Mouse (Mus musculus): ENCODE measurements around the gene Mtnr1b. TPM values are rescaled to one million over a fixed set of nuclear protein-coding genes. Genes with fewer than 3 reads are reported as not detected.

Gene Mtnr1b
- polyA plus RNA-seq (2016; fragmentation: Nextera tagmentation; extraction: Ambion mirVana): not detected in 2 replicates

DNA sequence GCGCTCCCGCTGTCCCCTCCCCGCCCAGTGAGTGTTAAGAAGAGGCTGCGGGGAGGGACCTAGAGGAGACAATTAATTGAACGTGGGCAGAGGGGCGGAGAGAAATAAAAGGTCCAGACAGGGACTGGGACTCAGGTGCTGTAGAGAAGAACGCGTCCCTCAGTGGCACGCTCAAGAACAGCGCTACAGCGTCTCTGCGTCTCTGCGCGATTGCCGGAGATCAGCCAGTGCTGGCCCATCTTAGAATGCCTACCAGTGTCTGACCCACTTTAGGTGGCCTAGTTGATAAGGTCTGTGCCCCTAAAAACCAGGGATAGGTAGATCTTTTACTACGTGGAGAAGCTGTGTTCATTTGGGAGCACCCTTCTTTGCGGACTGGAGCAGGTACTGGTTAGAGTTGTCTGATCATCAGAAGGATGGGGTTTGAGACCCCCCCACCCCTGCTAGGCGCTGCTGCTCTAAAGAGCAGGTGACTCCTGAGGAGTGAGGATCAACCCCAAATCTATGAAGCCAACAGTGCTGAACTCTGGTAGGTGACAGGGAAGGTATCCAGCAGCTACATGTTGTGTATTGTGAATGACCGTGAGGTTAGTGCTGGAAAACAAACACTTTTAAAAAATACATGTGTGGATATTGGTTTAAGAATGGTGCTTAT is at the start of gene Mtnr1b:
Gene Mtnr1b, minus strand, starts transcription at position 51 of the 655 bp plus-strand sequence.
- Histone ChIP-seq H3K9ac (replicated peaks) (no peak within 1 kb of the TSS), H3K4me2 (no peak within 1 kb of the TSS), H3K27ac (no peak within 1 kb of the TSS), H3K4me3 (replicated peaks) (no peak within 1 kb of the TSS), H3K9me3 (no peaks in the 10 kb centered on the region), H3K27me3 (peaks cover 29% of the 10 kb centered on the region), H3K4me1 (replicated peaks) (no peaks in the 10 kb centered on the region), H3K36me3 (no peaks in the 10 kb centered on the region)
- ATAC-seq (ENCODE audit: insufficient number of reproducible peaks, insufficient read depth, low FRiP score, low TSS enrichment, low read depth): no peak
- 53% methylated on average over 19 of the region's 19 CpGs for WGBS

DNA sequence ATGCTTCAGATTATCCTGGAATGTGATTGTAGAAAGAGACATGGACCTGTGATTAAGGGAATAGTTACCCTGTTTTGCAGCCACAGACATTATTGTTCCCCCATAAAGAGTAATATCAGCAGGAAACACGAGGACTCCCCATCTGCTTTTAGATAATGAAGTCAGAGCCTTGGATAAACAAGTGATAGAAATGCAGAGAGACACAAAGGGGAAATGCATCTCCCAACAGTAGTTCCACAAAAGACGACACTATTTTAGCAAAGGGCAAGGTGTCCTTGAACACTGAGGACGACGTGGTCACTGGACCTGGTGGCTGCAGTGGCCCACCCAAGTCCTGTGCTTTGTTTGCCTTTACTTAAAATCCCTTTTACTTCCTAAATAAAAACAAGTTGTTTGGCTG is 45.9 kb upstream of the Mtnr1b start:
- no peak for ATAC-seq (ENCODE audit: insufficient number of reproducible peaks, insufficient read depth, low FRiP score, low TSS enrichment, low read depth)
- H3K4me3 ChIP-seq (replicated peaks): no peak overlapping the region
- peaks cover 5% of the 10 kb centered on the region; the same call in 1 of the 2 replicates for H3K27me3 ChIP-seq
- 82% methylated on average over 4 of the region's 4 CpGs for WGBS
- 0 out of 2 replicates have a peak, but pooled peaks cover 8% of the 10 kb centered on the region for H3K36me3 ChIP-seq
- no peaks in the 10 kb centered on the region for H3K4me1 ChIP-seq (replicated peaks)
- no peak overlapping the region for H3K27ac ChIP-seq
- no peaks in the 10 kb centered on the region for H3K9me3 ChIP-seq
- no peak overlapping the region for H3K4me2 ChIP-seq
- H3K9ac ChIP-seq (replicated peaks): no peak overlapping the region

- peaks cover 5% of the 10 kb centered on the region; the same call in 1 of the 2 replicates for H3K27me3 ChIP-seq
- no peak overlapping the region for H3K4me3 ChIP-seq (replicated peaks)
- no peak overlapping the region for H3K27ac ChIP-seq
- ATAC-seq (ENCODE audit: insufficient number of reproducible peaks, insufficient read depth, low FRiP score, low TSS enrichment, low read depth): no peak
- H3K9me3 ChIP-seq: no peaks in the 10 kb centered on the region
- H3K4me1 ChIP-seq (replicated peaks): no peaks in the 10 kb centered on the region
- no peak overlapping the region for H3K9ac ChIP-seq (replicated peaks)
- H3K36me3 ChIP-seq: 0 out of 2 replicates have a peak, but pooled peaks cover 8% of the 10 kb centered on the region
- no peak overlapping the region for H3K4me2 ChIP-seq
- WGBS: 53% methylated on average over 5 of the region's 5 CpGs
These were observed 45.1 kb upstream of the Mtnr1b start for GRCm38 (mm10) chr9:15919373-15920005.

DNA sequence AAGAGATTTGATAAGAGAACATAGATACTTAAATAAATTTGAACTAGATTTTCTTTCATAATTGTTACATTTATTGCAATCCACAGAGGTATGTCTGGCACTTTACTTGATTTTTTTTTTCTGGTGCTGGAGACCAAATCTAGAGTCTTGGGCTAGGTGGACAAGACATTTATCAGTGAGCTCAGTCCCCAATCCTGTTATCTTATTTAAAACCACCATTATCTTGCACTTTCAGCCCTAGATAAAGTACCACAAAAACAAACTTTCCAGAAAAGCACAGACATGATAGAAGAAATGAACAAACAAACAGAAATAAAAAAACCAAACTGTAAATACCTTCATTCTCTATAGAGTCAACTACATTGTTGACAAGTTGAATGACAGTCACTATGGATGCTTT is 42.2 kb upstream of the Mtnr1b start:
- Histone ChIP-seq H3K9me3 (no peaks in the 10 kb centered on the region), H3K4me3 (replicated peaks) (no peak overlapping the region), H3K4me1 (replicated peaks) (no peaks in the 10 kb centered on the region), H3K36me3 (0 out of 2 replicates have a peak, but pooled peaks cover 8% of the 10 kb centered on the region), H3K27ac (no peak overlapping the region), H3K4me2 (no peak overlapping the region), H3K27me3 (no peaks in the 10 kb centered on the region), H3K9ac (replicated peaks) (no peak overlapping the region)
- ATAC-seq (ENCODE audit: insufficient number of reproducible peaks, insufficient read depth, low FRiP score, low TSS enrichment, low read depth): no peak

DNA sequence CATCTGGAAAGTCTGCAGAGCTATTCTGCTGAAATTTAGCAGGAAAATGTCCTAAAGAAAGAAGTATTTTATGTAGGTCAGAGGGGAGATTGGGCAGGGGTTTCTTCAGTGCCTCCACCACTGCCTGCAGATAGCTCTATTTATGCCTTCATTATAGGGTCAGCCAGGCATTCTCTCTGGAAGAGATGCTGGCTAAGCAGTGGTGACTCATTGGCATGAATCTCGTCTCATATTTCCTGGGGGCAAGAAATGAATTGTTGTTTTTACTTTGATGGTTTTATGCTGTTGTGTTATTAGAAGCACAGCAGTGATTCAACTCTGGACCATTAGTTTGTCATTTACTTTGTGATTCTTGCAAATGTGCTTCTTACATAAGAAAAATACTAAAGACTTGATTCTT is 38.4 kb upstream of the Mtnr1b start:
- H3K27me3 ChIP-seq: no peaks in the 10 kb centered on the region

GRCm38 (mm10) chr9:15909397-15910113 is 35.2 kb upstream of the Mtnr1b start:
- no peak overlapping the region for H3K9ac ChIP-seq (replicated peaks)
- 62% methylated on average over 2 of the region's 2 CpGs for WGBS
- no peaks in the 10 kb centered on the region for H3K27me3 ChIP-seq
- H3K36me3 ChIP-seq: no peaks in the 10 kb centered on the region
- H3K27ac ChIP-seq: no peak overlapping the region
- no peaks in the 10 kb centered on the region for H3K9me3 ChIP-seq
- no peak overlapping the region for H3K4me2 ChIP-seq
- no peak for ATAC-seq (ENCODE audit: insufficient number of reproducible peaks, insufficient read depth, low FRiP score, low TSS enrichment, low read depth)
- H3K4me3 ChIP-seq (replicated peaks): no peak overlapping the region
- no peaks in the 10 kb centered on the region for H3K4me1 ChIP-seq (replicated peaks)

More for the DNA sequence above, 38.4 kb upstream of the Mtnr1b start:
- Histone ChIP-seq H3K4me3 (replicated peaks) (no peak overlapping the region), H3K9me3 (no peaks in the 10 kb centered on the region), H3K4me2 (no peak overlapping the region), H3K4me1 (replicated peaks) (no peaks in the 10 kb centered on the region), H3K27ac (no peak overlapping the region), H3K9ac (replicated peaks) (no peak overlapping the region), H3K36me3 (0 out of 2 replicates have a peak, but pooled peaks cover 1% of the 10 kb centered on the region)
- no peak for ATAC-seq (ENCODE audit: insufficient number of reproducible peaks, insufficient read depth, low FRiP score, low TSS enrichment, low read depth)
- 47% methylated on average over 1 of the region's 1 CpGs for WGBS

DNA sequence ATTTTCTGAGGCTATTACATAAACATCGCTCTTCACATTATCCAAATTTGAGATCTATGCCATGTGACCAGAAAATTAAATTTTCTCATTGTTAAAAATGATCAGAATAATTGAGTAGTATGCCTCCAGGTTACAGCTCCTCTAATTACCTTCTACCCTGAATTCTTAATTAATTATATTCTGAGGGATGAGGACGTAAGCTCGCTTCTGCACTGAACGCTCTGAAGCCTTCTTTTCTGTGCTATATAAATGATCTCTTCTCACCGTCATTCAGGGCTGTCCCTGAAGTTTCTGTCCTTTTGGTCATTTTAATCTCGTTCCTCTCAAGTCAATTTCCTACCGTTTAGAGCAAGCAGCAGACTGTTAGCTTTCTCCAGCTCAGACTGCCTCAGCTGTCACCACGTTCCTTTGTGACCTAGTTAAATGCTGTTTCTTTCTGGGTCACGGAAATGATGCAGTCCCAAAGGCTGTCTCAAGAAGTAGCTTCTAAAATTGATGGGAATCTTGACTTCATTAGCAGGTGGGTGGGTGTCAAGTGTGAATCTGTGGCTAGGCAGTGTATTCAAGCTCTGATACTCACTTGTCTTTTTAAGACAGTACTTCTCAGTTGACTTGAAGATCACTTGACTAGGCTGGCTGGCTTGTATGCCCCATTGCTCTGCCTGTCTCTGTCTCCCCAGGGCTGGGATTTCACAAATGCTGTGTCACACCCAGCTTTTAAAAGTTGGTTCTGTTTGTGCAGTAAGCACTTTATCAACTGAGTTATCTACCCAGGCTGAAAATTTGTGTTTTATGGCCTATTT is 29.8 kb upstream of the Mtnr1b start:
- 72% methylated on average over 9 of the region's 9 CpGs for WGBS
- Histone ChIP-seq H3K4me2 (no peak overlapping the region), H3K27me3 (no peaks in the 10 kb centered on the region), H3K9me3 (no peaks in the 10 kb centered on the region), H3K36me3 (no peaks in the 10 kb centered on the region), H3K4me3 (replicated peaks) (no peak overlapping the region), H3K4me1 (replicated peaks) (no peaks in the 10 kb centered on the region), H3K9ac (replicated peaks) (no peak overlapping the region), H3K27ac (no peak overlapping the region)
- no peak for ATAC-seq (ENCODE audit: insufficient number of reproducible peaks, insufficient read depth, low FRiP score, low TSS enrichment, low read depth)

GRCm38 (mm10) chr9:15898112-15898511 is 23.8 kb upstream of the Mtnr1b start:
- ATAC-seq (ENCODE audit: insufficient number of reproducible peaks, insufficient read depth, low FRiP score, low TSS enrichment, low read depth): no peak
- Histone ChIP-seq H3K27me3 (no peaks in the 10 kb centered on the region), H3K4me2 (no peak overlapping the region), H3K4me1 (replicated peaks) (no peaks in the 10 kb centered on the region), H3K9ac (replicated peaks) (no peak overlapping the region), H3K4me3 (replicated peaks) (no peak overlapping the region), H3K27ac (no peak overlapping the region), H3K9me3 (no peaks in the 10 kb centered on the region), H3K36me3 (no peaks in the 10 kb centered on the region)
- WGBS: 74% methylated on average over 2 of the region's 2 CpGs

DNA sequence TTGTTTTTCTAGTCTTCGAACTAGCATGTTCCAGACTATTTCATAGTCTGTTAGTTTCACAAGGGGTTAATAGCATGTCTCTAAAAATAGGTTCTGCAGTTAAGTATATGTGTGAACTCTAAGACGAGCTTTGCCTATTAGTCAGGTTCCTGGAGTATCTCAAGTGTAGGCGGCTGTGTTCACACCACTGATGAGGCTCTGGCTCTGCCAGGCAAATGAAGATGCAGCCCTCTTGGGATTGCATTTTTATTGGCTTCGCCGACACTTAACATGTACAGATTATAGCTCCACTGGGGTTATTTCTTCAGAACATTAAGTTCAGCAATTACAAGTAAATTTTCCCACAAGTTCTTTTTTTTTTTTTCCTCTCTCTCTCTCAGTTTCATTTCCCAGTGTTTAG is 12.4 kb upstream of the Mtnr1b start:
- no peak for ATAC-seq (ENCODE audit: insufficient number of reproducible peaks, insufficient read depth, low FRiP score, low TSS enrichment, low read depth)
- 62% methylated on average over 5 of the region's 5 CpGs for WGBS
- H3K4me1 ChIP-seq (replicated peaks): no peaks in the 10 kb centered on the region
- no peaks in the 10 kb centered on the region for H3K36me3 ChIP-seq
- no peak overlapping the region for H3K9ac ChIP-seq (replicated peaks)
- H3K27ac ChIP-seq: no peak overlapping the region
- no peaks in the 10 kb centered on the region for H3K9me3 ChIP-seq
- no peaks in the 10 kb centered on the region for H3K27me3 ChIP-seq
- H3K4me3 ChIP-seq (replicated peaks): no peak overlapping the region
- no peak overlapping the region for H3K4me2 ChIP-seq

DNA sequence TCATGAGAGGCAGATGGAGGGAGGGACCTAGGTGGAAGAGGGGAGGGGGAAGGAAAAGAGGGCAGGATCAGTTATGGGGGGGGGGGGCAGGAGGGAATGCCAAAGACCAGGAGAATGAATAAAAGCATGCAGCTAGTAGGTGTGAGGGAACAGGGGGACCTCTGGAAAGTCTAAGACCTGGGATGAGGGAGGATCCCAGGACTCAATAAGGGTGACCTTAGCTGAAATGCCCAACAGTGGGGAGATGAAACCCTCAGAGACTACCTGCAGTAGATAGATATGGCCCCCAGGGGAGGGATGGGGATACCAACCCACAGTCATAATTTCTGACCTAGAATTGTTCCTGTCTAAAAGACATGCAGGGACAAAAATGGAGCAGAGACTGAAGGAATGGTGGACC is 6.4 kb upstream of the Mtnr1b start:
- Histone ChIP-seq H3K4me1 (replicated peaks) (no peaks in the 10 kb centered on the region), H3K27ac (no peak overlapping the region)
- ATAC-seq (ENCODE audit: insufficient number of reproducible peaks, insufficient read depth, low FRiP score, low TSS enrichment, low read depth): no peak

DNA sequence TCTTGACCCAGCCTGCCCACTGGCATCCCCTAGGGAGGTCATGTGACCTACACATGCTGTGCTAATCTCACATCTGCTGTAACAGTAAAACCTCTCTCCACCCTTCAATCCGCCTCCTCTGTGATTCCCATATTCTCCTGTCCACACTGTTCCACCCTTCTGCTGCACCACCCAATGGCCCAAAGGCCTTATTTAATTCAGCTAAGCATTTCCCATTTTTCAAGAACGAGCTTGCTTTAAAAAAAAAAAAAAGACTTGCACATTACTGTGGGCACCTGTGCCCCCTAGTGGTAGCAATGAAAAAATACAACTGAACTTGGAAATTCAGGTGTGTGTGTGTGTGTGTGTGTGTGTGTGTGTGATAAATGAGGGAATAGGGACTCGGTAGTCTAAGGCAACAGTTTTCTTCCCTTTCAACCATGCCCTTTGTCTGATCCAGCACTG is 5.8 kb upstream of the Mtnr1b start:
- Histone ChIP-seq H3K36me3 (no peaks in the 10 kb centered on the region), H3K9ac (replicated peaks) (no peak overlapping the region), H3K27ac (no peak overlapping the region), H3K4me3 (replicated peaks) (no peak overlapping the region), H3K4me2 (no peak overlapping the region), H3K9me3 (no peaks in the 10 kb centered on the region), H3K4me1 (replicated peaks) (no peaks in the 10 kb centered on the region), H3K27me3 (peaks cover 4% of the 10 kb centered on the region; the same call in 1 of the 2 replicates)
- no peak for ATAC-seq (ENCODE audit: insufficient number of reproducible peaks, insufficient read depth, low FRiP score, low TSS enrichment, low read depth)
- WGBS: 22% methylated on average over 3 of the region's 3 CpGs

More for the DNA sequence above, 6.4 kb upstream of the Mtnr1b start:
- Histone ChIP-seq H3K9ac (replicated peaks) (no peak overlapping the region), H3K4me3 (replicated peaks) (no peak overlapping the region), H3K9me3 (no peaks in the 10 kb centered on the region), H3K4me2 (no peak overlapping the region), H3K27me3 (no peaks in the 10 kb centered on the region), H3K36me3 (no peaks in the 10 kb centered on the region)

Measured in limb, embryonic 12.5 days (tissue).